Mouse (Mus musculus) layer of hippocampus, postnatal 25 days (tissue): ENCODE measurements around the gene Ets1. TPM values are rescaled to one million over a fixed set of nuclear protein-coding genes. Genes with fewer than 3 reads are reported as not detected.

Experiments used
- DNase-seq, 2 experiments: peaks; one replicate each; pipeline ENCODE4 v3.0.0; 2022; ENCODE audit warnings: mixed read lengths in 2 of 2, low spot score in 1 of 2; ENCODE audit errors: extremely low spot score in 1 of 2
- total RNA-seq, 2 experiments: library from RNA; stranded (reverse); gene quantifications; 2 replicates each; pipeline ENCODE4 v1.2.3; 2021

Ets1 gene
- total RNA-seq, 2 experiments from 2014 or later, result 10.4 to 12.1 TPM

GRCm38 (mm10) chr9:32615986-32616385 is 20.0 kb upstream of the Ets1 start:
- DNase-seq, result no peak

GRCm38 (mm10) chr9:32616516-32617429 is 19.2 kb upstream of the Ets1 start:
- no peak for DNase-seq

GRCm38 (mm10) chr9:32617430-32617768 is 18.6 kb upstream of the Ets1 start:
- DNase-seq, result no peak

GRCm38 (mm10) chr9:32618544-32619120 is 17.4 kb upstream of the Ets1 start:
- no peak for DNase-seq

GRCm38 (mm10) chr9:32619661-32620060 is 16.4 kb upstream of the Ets1 start:
- no peak for DNase-seq

- no peak for DNase-seq
Measured at GRCm38 (mm10) chr9:32620446-32620845, 15.6 kb upstream of the Ets1 start.

GRCm38 (mm10) chr9:32629385-32629981 is 6.5 kb upstream of the Ets1 start:
- DNase-seq, result no peak

- no peak for DNase-seq
Measured at GRCm38 (mm10) chr9:32631341-32631740, 4.7 kb upstream of the Ets1 start.

GRCm38 (mm10) chr9:32632237-32632636 is 3.8 kb upstream of the Ets1 start:
- no peak for DNase-seq

- no peak for DNase-seq
Measured at GRCm38 (mm10) chr9:32644981-32645380, 9.0 kb downstream of the Ets1 start.

- DNase-seq, result no peak
Measured at GRCm38 (mm10) chr9:32645475-32645874, 9.5 kb downstream of the Ets1 start.

GRCm38 (mm10) chr9:32646539-32647258 is 10.7 kb downstream of the Ets1 start:
- DNase-seq, result no peak

GRCm38 (mm10) chr9:32647506-32648250 is 11.7 kb downstream of the Ets1 start:
- DNase-seq, result no peak

- no peak for DNase-seq
Measured at GRCm38 (mm10) chr9:32648286-32648685, 12.3 kb downstream of the Ets1 start.

- DNase-seq, result no peak
Measured at GRCm38 (mm10) chr9:32650738-32651137, 14.7 kb downstream of the Ets1 start.

- no peak for DNase-seq
Measured at GRCm38 (mm10) chr9:32652112-32652511, 16.1 kb downstream of the Ets1 start.

GRCm38 (mm10) chr9:32654305-32654704 is 18.3 kb downstream of the Ets1 start:
- DNase-seq, result no peak

GRCm38 (mm10) chr9:32656351-32656844 is 20.4 kb downstream of the Ets1 start:
- DNase-seq, result no peak

- DNase-seq, result no peak
Measured at GRCm38 (mm10) chr9:32657124-32657523, 21.1 kb downstream of the Ets1 start.

GRCm38 (mm10) chr9:32660406-32660960 is 24.5 kb downstream of the Ets1 start:
- DNase-seq, result no peak
